Mouse (Mus musculus): ENCODE measurements around the gene Slc9a6. TPM values are rescaled to one million over a fixed set of nuclear protein-coding genes. Genes with fewer than 3 reads are reported as not detected.

Slc9a6 gene
- polyA plus RNA-seq, 1 experiment from 2014 or later, result 6.6 TPM

- DNase-seq (ENCODE audit: low spot score), result no peak
- no peaks in the 10 kb centered on the region for H3K27me3 ChIP-seq (ENCODE audit: control insufficient read depth, insufficient read depth, low read length)
- H3K36me3 ChIP-seq (ENCODE audit: control insufficient read depth, insufficient read depth, low read length), result no peaks in the 10 kb centered on the region
- 79% methylated on average over 2 of the region's 2 CpGs for WGBS
- no peak overlapping the region for H3K27ac ChIP-seq (replicated peaks; ENCODE audit: low read depth, low read length)
- H3K4me1 ChIP-seq (ENCODE audit: control insufficient read depth, insufficient read depth, low read length), result no peaks in the 10 kb centered on the region
- ATAC-seq (ENCODE audit: insufficient number of reproducible peaks, low FRiP score, low TSS enrichment, low read depth), result no peak
- H3K4me2 ChIP-seq (ENCODE audit: low read depth, severe bottlenecking), result no peak overlapping the region
- H3K4me3 ChIP-seq (ENCODE audit: low read depth, low read length), result no peak overlapping the region
- H3K9me3 ChIP-seq (ENCODE audit: control insufficient read depth, low read length), result no peaks in the 10 kb centered on the region
- no peak overlapping the region for H3K9ac ChIP-seq (ENCODE audit: low read length)
Observed at GRCm38 (mm10) chrX:56659286-56659685, 49.7 kb downstream of the Slc9a6 start.

GRCm38 (mm10) chrX:56661143-56661542 lies 51.6 kb downstream of the Slc9a6 start:
- no peaks in the 10 kb centered on the region for H3K9me3 ChIP-seq (ENCODE audit: control insufficient read depth, low read length)
- no peaks in the 10 kb centered on the region for H3K27me3 ChIP-seq (ENCODE audit: control insufficient read depth, insufficient read depth, low read length)
- WGBS, result 92% methylated on average over 12 of the region's 12 CpGs
- no peak overlapping the region for H3K9ac ChIP-seq (ENCODE audit: low read length)
- ATAC-seq (ENCODE audit: insufficient number of reproducible peaks, low FRiP score, low TSS enrichment, low read depth) (no peak), DNase-seq (ENCODE audit: low spot score) (no peak)
- H3K4me3 ChIP-seq (ENCODE audit: low read depth, low read length), result no peak overlapping the region
- no peaks in the 10 kb centered on the region for H3K36me3 ChIP-seq (ENCODE audit: control insufficient read depth, insufficient read depth, low read length)
- no peaks in the 10 kb centered on the region for H3K4me1 ChIP-seq (ENCODE audit: control insufficient read depth, insufficient read depth, low read length)
- H3K4me2 ChIP-seq (ENCODE audit: low read depth, severe bottlenecking), result no peak overlapping the region
- H3K27ac ChIP-seq (replicated peaks; ENCODE audit: low read depth, low read length), result no peak overlapping the region

GRCm38 (mm10) chrX:56662316-56662715 lies 52.8 kb downstream of the Slc9a6 start:
- 89% methylated on average over 6 of the region's 6 CpGs for WGBS
- ATAC-seq (ENCODE audit: insufficient number of reproducible peaks, low FRiP score, low TSS enrichment, low read depth), result no peak

GRCm38 (mm10) chrX:56663377-56663776 lies 53.8 kb downstream of the Slc9a6 start:
- no peaks in the 10 kb centered on the region for H3K9me3 ChIP-seq (ENCODE audit: control insufficient read depth, low read length)
- no peak overlapping the region for H3K27ac ChIP-seq (replicated peaks; ENCODE audit: low read depth, low read length)
- ATAC-seq (ENCODE audit: insufficient number of reproducible peaks, low FRiP score, low TSS enrichment, low read depth), result no peak

More at GRCm38 (mm10) chrX:56662316-56662715, 52.8 kb downstream of the Slc9a6 start:
- Histone ChIP-seq H3K9me3 (ENCODE audit: control insufficient read depth, low read length) (no peaks in the 10 kb centered on the region), H3K4me1 (ENCODE audit: control insufficient read depth, insufficient read depth, low read length) (no peaks in the 10 kb centered on the region), H3K27ac (replicated peaks; ENCODE audit: low read depth, low read length) (no peak overlapping the region), H3K4me2 (ENCODE audit: low read depth, severe bottlenecking) (no peak overlapping the region), H3K27me3 (ENCODE audit: control insufficient read depth, insufficient read depth, low read length) (no peaks in the 10 kb centered on the region), H3K36me3 (ENCODE audit: control insufficient read depth, insufficient read depth, low read length) (no peaks in the 10 kb centered on the region), H3K9ac (ENCODE audit: low read length) (no peak overlapping the region), H3K4me3 (ENCODE audit: low read depth, low read length) (no peak overlapping the region)
- DNase-seq (ENCODE audit: low spot score), result no peak

GRCm38 (mm10) chrX:56665226-56665973 lies 55.8 kb downstream of the Slc9a6 start:
- H3K9me3 ChIP-seq (ENCODE audit: control insufficient read depth, low read length), result no peaks in the 10 kb centered on the region
- no peaks in the 10 kb centered on the region for H3K27me3 ChIP-seq (ENCODE audit: control insufficient read depth, insufficient read depth, low read length)
- H3K4me3 ChIP-seq (ENCODE audit: low read depth, low read length), result no peak overlapping the region
- ATAC-seq (ENCODE audit: insufficient number of reproducible peaks, low FRiP score, low TSS enrichment, low read depth) (no peak), DNase-seq (ENCODE audit: low spot score) (no peak)
- 69% methylated on average over 8 of the region's 8 CpGs for WGBS
- no peak overlapping the region for H3K27ac ChIP-seq (replicated peaks; ENCODE audit: low read depth, low read length)
- no peak overlapping the region for H3K4me2 ChIP-seq (ENCODE audit: low read depth, severe bottlenecking)
- H3K4me1 ChIP-seq (ENCODE audit: control insufficient read depth, insufficient read depth, low read length), result no peaks in the 10 kb centered on the region
- no peak overlapping the region for H3K9ac ChIP-seq (ENCODE audit: low read length)
- H3K36me3 ChIP-seq (ENCODE audit: control insufficient read depth, insufficient read depth, low read length), result no peaks in the 10 kb centered on the region

More at GRCm38 (mm10) chrX:56663377-56663776, 53.8 kb downstream of the Slc9a6 start:
- Histone ChIP-seq H3K36me3 (ENCODE audit: control insufficient read depth, insufficient read depth, low read length) (no peaks in the 10 kb centered on the region), H3K9ac (ENCODE audit: low read length) (no peak overlapping the region), H3K4me2 (ENCODE audit: low read depth, severe bottlenecking) (no peak overlapping the region), H3K4me3 (ENCODE audit: low read depth, low read length) (no peak overlapping the region), H3K27me3 (ENCODE audit: control insufficient read depth, insufficient read depth, low read length) (no peaks in the 10 kb centered on the region), H3K4me1 (ENCODE audit: control insufficient read depth, insufficient read depth, low read length) (no peaks in the 10 kb centered on the region)
- DNase-seq (ENCODE audit: low spot score), result no peak
- WGBS, result 77% methylated on average over 4 of the region's 4 CpGs

- H3K9me3 ChIP-seq (ENCODE audit: control insufficient read depth, low read length), result no peaks in the 10 kb centered on the region
- 96% methylated on average over 6 of the region's 6 CpGs for WGBS
- no peak for DNase-seq (ENCODE audit: low spot score)
- no peak overlapping the region for H3K4me2 ChIP-seq (ENCODE audit: low read depth, severe bottlenecking)
- no peaks in the 10 kb centered on the region for H3K4me1 ChIP-seq (ENCODE audit: control insufficient read depth, insufficient read depth, low read length)
- H3K27ac ChIP-seq (replicated peaks; ENCODE audit: low read depth, low read length), result no peak overlapping the region
- ATAC-seq (ENCODE audit: insufficient number of reproducible peaks, low FRiP score, low TSS enrichment, low read depth), result no peak
- no peaks in the 10 kb centered on the region for H3K27me3 ChIP-seq (ENCODE audit: control insufficient read depth, insufficient read depth, low read length)
- H3K36me3 ChIP-seq (ENCODE audit: control insufficient read depth, insufficient read depth, low read length), result no peaks in the 10 kb centered on the region
- H3K9ac ChIP-seq (ENCODE audit: low read length), result no peak overlapping the region
- no peak overlapping the region for H3K4me3 ChIP-seq (ENCODE audit: low read depth, low read length)
Observed at GRCm38 (mm10) chrX:56667296-56667695, 57.7 kb downstream of the Slc9a6 start.

- no peaks in the 10 kb centered on the region for H3K27me3 ChIP-seq (ENCODE audit: control insufficient read depth, insufficient read depth, low read length)
- no peak overlapping the region for H3K4me2 ChIP-seq (ENCODE audit: low read depth, severe bottlenecking)
- H3K4me3 ChIP-seq (ENCODE audit: low read depth, low read length), result no peak overlapping the region
- no peaks in the 10 kb centered on the region for H3K36me3 ChIP-seq (ENCODE audit: control insufficient read depth, insufficient read depth, low read length)
- no peaks in the 10 kb centered on the region for H3K4me1 ChIP-seq (ENCODE audit: control insufficient read depth, insufficient read depth, low read length)
- ATAC-seq (ENCODE audit: insufficient number of reproducible peaks, low FRiP score, low TSS enrichment, low read depth) (no peak), DNase-seq (ENCODE audit: low spot score) (no peak)
- H3K9me3 ChIP-seq (ENCODE audit: control insufficient read depth, low read length), result no peaks in the 10 kb centered on the region
- H3K9ac ChIP-seq (ENCODE audit: low read length), result no peak overlapping the region
- WGBS, result 90% methylated on average over 5 of the region's 5 CpGs
- H3K27ac ChIP-seq (replicated peaks; ENCODE audit: low read depth, low read length), result no peak overlapping the region
Observed at GRCm38 (mm10) chrX:56668051-56668450, 58.5 kb downstream of the Slc9a6 start.

- no peak for ATAC-seq (ENCODE audit: insufficient number of reproducible peaks, low FRiP score, low TSS enrichment, low read depth)
- Histone ChIP-seq H3K9ac (ENCODE audit: low read length) (no peak overlapping the region), H3K27me3 (ENCODE audit: control insufficient read depth, insufficient read depth, low read length) (no peaks in the 10 kb centered on the region), H3K9me3 (ENCODE audit: control insufficient read depth, low read length) (no peaks in the 10 kb centered on the region), H3K4me1 (ENCODE audit: control insufficient read depth, insufficient read depth, low read length) (no peaks in the 10 kb centered on the region), H3K4me2 (ENCODE audit: low read depth, severe bottlenecking) (no peak overlapping the region), H3K27ac (replicated peaks; ENCODE audit: low read depth, low read length) (no peak overlapping the region), H3K4me3 (ENCODE audit: low read depth, low read length) (no peak overlapping the region), H3K36me3 (ENCODE audit: control insufficient read depth, insufficient read depth, low read length) (no peaks in the 10 kb centered on the region)
- no peak for DNase-seq (ENCODE audit: low spot score)
- WGBS, result 85% methylated on average over 3 of the region's 3 CpGs
Observed at GRCm38 (mm10) chrX:56668501-56668900, 58.9 kb downstream of the Slc9a6 start.

GRCm38 (mm10) chrX:56675556-56675955 lies 66.0 kb downstream of the Slc9a6 start:
- Histone ChIP-seq H3K9ac (ENCODE audit: low read length) (no peak overlapping the region), H3K4me3 (ENCODE audit: low read depth, low read length) (no peak overlapping the region), H3K4me2 (ENCODE audit: low read depth, severe bottlenecking) (no peak overlapping the region), H3K27ac (replicated peaks; ENCODE audit: low read depth, low read length) (no peak overlapping the region), H3K4me1 (ENCODE audit: control insufficient read depth, insufficient read depth, low read length) (no peaks in the 10 kb centered on the region), H3K9me3 (ENCODE audit: control insufficient read depth, low read length) (no peaks in the 10 kb centered on the region), H3K36me3 (ENCODE audit: control insufficient read depth, insufficient read depth, low read length) (no peaks in the 10 kb centered on the region), H3K27me3 (ENCODE audit: control insufficient read depth, insufficient read depth, low read length) (no peaks in the 10 kb centered on the region)
- DNase-seq (ENCODE audit: low spot score), result no peak
- ATAC-seq (ENCODE audit: insufficient number of reproducible peaks, low FRiP score, low TSS enrichment, low read depth), result no peak
- WGBS, result 86% methylated on average over 6 of the region's 6 CpGs
